Mouse (Mus musculus): ENCODE measurements around the gene Clec11a.
"Not testable (repeated sequence)": the region's sequence is repeated elsewhere in the genome, so short reads cannot be mapped to it uniquely, and the experiment has no call there.

The Clec11a gene

GRCm38 (mm10) chr7:44322290-44322689, 15.6 kb upstream of the Clec11a start:
- no peak for DNase-seq

- no peak for DNase-seq
These were observed 14.2 kb upstream of the Clec11a start for GRCm38 (mm10) chr7:44320886-44321285.

GRCm38 (mm10) chr7:44317913-44318312, 11.2 kb upstream of the Clec11a start:
- peak; percentile 32 for DNase-seq

- no peak for DNase-seq
These were observed 5.8 kb upstream of the Clec11a start for GRCm38 (mm10) chr7:44312484-44312883.

- DNase-seq, result no peak
These were observed 5.1 kb upstream of the Clec11a start for GRCm38 (mm10) chr7:44311713-44312304.

- peak; percentile 24 for DNase-seq
These were observed 4.4 kb upstream of the Clec11a start for GRCm38 (mm10) chr7:44310878-44311712.

- DNase-seq, result peak; percentile 16
These were observed 3.7 kb upstream of the Clec11a start for GRCm38 (mm10) chr7:44310285-44310877.

GRCm38 (mm10) chr7:44309475-44310284, 3.0 kb upstream of the Clec11a start, which contains the start of gene Shank1:
TSS of gene Shank1 (plus strand) at chr7:44310253.
- DNase-seq, result no peak

GRCm38 (mm10) chr7:44307261-44308020, 739 bp upstream of the Clec11a start:
- no peak for DNase-seq

- DNase-seq, result no peak
These were observed 1.0 kb downstream of the Clec11a start for GRCm38 (mm10) chr7:44305686-44306085.

GRCm38 (mm10) chr7:44304775-44305641, 1.7 kb downstream of the Clec11a start:
- DNase-seq, result peak; percentile 98

GRCm38 (mm10) chr7:44304463-44304774, 2.3 kb downstream of the Clec11a start:
- no peak for DNase-seq

GRCm38 (mm10) chr7:44303346-44304340, 3.1 kb downstream of the Clec11a start:
- no peak for DNase-seq

- DNase-seq, result not testable (repeated sequence)
These were observed 9.2 kb downstream of the Clec11a start for GRCm38 (mm10) chr7:44297501-44297900.

GRCm38 (mm10) chr7:44291418-44291817, 15.3 kb downstream of the Clec11a start:
- no peak for DNase-seq

- no peak for DNase-seq
These were observed 15.7 kb downstream of the Clec11a start for GRCm38 (mm10) chr7:44290986-44291385.

GRCm38 (mm10) chr7:44287760-44288159, 18.9 kb downstream of the Clec11a start:
- DNase-seq, result no peak

- no peak for DNase-seq
These were observed 25.1 kb downstream of the Clec11a start for GRCm38 (mm10) chr7:44281586-44281985.

GRCm38 (mm10) chr7:44280959-44281358, 25.7 kb downstream of the Clec11a start:
- DNase-seq, result no peak

GRCm38 (mm10) chr7:44277250-44277622, 29.5 kb downstream of the Clec11a start:
- no peak for DNase-seq
